Mouse (Mus musculus): ENCODE data around the gene Cbx2. TPM values are rescaled to one million over a fixed set of nuclear protein-coding genes. Genes with fewer than 3 reads are reported as not detected.

Cbx2 gene
- polyA plus RNA-seq, 1 experiment from 2014 or later: 36.7 TPM

DNA sequence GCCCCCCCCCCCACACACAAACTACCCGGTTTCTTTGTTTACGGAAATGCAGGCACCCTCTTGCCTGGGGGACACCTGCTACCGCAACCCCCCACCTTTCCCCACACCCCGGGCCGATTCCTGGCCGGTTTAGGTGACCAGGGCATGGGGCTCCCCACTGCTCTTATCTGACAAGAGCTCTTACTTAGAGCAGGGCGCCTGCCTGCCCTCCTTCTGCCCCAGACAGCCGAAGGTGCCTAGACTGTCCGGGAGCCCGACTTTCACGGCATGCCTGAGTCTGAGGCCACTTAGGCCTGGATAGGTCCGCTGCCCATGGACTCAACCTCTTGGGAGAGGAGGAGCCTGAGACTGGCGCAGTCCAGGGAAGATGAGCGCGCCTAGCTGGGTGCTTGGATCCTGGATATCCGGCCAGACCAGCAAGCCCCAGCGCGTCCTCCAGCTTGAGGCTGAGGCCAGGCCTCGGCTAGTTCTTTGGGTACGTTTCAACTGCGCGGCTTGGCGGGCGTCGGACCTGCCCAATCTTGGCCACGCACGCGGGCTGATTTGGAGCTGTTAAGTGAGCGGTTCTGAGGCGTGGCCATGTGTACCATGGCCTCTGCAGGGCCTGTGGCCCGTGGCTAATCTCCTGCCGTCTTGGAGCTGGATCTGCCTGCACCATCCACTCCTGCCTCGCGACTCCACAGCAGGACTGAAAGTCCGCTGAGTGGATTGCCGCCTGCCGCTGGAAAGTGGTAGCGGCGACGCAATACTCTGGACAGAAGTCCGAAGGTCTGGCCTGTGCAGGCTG, 22.0 kb downstream of the Cbx2 start:
- H3K4me1 ChIP-seq: peaks cover 59% of the 10 kb centered on the region
- no peak for ATAC-seq (ENCODE audit: borderline replicate concordance, extremely low read depth, low FRiP score, low TSS enrichment)
- peak overlapping the region; percentile 37 for H3K4me2 ChIP-seq
- H3K9ac ChIP-seq: no peak overlapping the region
- H3K36me3 ChIP-seq: no peaks in the 10 kb centered on the region
- H3K27ac ChIP-seq: no peak overlapping the region
- H3K4me3 ChIP-seq: peak overlapping the region; percentile 8; the same call in 1 of the 2 replicates
- no peaks in the 10 kb centered on the region for H3K9me3 ChIP-seq
- peaks cover 86% of the 10 kb centered on the region for H3K27me3 ChIP-seq
- 2% methylated on average over 41 of the region's 41 CpGs for WGBS

DNA sequence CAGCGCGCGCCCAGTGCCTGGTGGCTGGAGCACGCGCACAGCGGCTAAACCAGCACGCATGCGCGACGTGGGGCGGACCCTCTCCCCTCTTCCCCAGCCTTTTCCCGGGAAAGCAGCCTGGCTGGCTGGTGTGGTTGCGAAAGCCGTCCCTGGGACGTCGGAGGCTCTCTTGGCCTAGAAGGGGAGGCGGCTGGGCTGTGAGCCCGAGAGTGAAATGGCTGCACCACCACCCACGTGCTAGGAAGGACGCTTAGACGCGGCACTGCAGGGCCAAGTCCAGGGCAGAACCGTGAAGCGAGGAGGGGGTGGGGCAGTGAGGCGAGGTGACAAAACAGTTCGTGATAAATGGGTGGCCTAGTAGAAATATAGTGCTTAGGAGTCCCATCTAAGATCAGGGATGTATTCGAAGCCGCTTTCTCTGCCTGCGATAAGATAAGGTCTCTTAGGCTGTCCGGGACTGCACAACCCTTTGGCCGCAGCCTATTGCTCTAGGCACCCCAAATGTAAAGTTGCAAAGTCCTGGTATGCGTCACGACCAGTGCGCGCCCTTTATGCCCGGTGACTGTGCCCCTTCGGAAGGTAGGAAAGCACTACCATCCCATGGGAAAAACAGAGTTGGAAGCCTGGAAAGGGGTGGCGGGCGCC, 24.0 kb downstream of the Cbx2 start:
- Histone ChIP-seq H3K9ac (peak overlapping the region; percentile 9; the same call in 1 of the 2 replicates), H3K27me3 (peaks cover 100% of the 10 kb centered on the region), H3K4me3 (peak overlapping the region; percentile 23), H3K4me1 (peaks cover 48% of the 10 kb centered on the region), H3K27ac (no peak overlapping the region), H3K36me3 (no peaks in the 10 kb centered on the region), H3K9me3 (no peaks in the 10 kb centered on the region), H3K4me2 (peak overlapping the region; percentile 51)
- 1% methylated on average over 39 of the region's 39 CpGs for WGBS
- ATAC-seq (ENCODE audit: borderline replicate concordance, extremely low read depth, low FRiP score, low TSS enrichment): peak; percentile 73

DNA sequence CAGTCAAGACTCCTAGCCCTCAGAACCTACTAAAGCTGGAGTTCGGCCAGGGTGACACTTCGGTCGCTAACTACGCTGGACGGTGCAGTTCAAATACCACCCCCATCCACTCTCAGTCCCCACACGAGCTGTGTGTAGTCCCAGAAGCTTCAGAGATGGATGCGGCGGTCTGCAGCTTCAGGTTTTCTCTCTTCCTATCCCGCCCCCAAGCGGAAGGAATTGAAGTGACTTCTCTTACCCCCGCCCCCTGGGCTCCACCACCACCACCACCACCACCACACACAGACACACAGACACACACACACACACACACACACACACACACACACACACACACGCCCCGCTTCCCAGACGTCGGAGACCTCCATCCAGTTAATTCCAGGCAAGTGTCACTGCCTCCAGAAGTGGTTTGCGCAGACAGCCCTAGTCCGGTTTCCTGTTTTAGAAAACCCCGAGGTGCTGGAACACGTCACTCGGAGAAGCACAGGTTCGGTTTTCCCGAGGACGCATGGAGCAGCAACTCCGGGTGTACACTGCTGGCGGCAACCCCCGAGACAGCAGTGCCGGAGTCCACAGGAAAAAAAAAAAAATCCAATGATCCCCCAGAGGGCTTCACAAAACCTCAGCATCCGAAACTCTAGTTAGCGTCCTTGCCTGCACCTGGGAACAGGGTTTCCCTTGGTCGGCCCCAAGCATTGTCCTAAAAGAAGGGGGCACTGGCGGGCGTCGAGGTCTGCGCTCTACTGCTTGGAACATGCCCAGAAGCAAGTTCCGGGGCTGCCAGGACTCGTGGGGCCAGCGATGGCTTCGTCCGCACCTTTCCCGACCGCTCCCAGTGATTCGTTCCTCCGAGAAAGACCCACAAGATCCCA, 24.7 kb downstream of the Cbx2 start:
- Histone ChIP-seq H3K27ac (no peak overlapping the region), H3K4me3 (peak overlapping the region; percentile 23), H3K9ac (no peak overlapping the region), H3K4me1 (peaks cover 46% of the 10 kb centered on the region), H3K27me3 (peaks cover 100% of the 10 kb centered on the region), H3K9me3 (no peaks in the 10 kb centered on the region), H3K36me3 (no peaks in the 10 kb centered on the region), H3K4me2 (peak overlapping the region; percentile 51)
- 1% methylated on average over 43 of the region's 43 CpGs for WGBS
- peak; percentile 33; the same call in 1 of the 2 replicates for ATAC-seq (ENCODE audit: borderline replicate concordance, extremely low read depth, low FRiP score, low TSS enrichment)

DNA sequence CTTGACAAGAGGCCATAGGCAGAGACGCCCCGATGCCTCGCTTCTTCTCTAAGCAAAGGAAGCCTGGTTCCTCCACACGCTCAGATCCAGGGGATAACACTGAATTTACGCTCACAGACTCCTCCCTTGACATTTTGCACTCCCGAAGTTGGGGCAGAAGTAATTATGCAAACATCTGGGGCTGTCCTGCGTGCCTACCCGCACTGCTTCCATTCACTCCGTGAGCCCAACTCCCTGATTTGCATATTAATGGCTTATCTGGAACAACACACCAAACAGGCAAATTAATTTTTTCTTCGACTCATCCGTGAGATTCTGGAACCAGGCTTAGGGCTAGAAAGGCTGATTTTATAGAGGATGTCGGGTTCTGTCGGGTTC, 25.4 kb downstream of the Cbx2 start:
- no peak overlapping the region for H3K9ac ChIP-seq
- H3K4me1 ChIP-seq: peaks cover 47% of the 10 kb centered on the region
- H3K4me2 ChIP-seq: no peak overlapping the region

DNA sequence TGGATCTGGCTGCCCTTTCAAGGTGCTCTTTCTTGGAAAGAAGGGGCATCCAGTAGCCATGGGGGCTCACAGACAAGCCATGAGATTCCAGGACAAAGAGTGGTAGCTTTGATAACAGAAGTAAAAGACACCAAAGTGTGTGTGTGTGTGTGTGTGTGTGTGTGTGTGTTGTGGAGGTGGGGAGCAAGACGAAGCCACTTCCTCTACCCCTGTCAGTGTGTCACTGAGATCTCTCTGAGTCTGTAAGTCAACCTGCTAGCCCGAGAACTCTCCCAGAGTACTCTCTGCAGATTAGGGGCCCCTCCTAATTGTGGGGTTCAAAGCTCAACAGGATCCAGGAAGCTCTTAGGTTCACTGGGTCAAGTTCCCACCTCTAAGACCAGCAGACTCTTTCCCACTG, 27.6 kb downstream of the Cbx2 start:
- Histone ChIP-seq H3K9me3 (no peaks in the 10 kb centered on the region), H3K4me1 (peaks cover 56% of the 10 kb centered on the region), H3K27ac (no peak overlapping the region), H3K4me3 (no peak overlapping the region), H3K4me2 (no peak overlapping the region), H3K27me3 (peaks cover 98% of the 10 kb centered on the region), H3K36me3 (no peaks in the 10 kb centered on the region), H3K9ac (no peak overlapping the region)
- ATAC-seq (ENCODE audit: borderline replicate concordance, extremely low read depth, low FRiP score, low TSS enrichment): no peak
- WGBS: 0% methylated on average over 2 of the region's 2 CpGs

More for the DNA sequence above, 25.4 kb downstream of the Cbx2 start:
- peaks cover 100% of the 10 kb centered on the region for H3K27me3 ChIP-seq
- no peaks in the 10 kb centered on the region for H3K9me3 ChIP-seq
- WGBS: under 1% methylated on average over 13 of the region's 13 CpGs
- H3K4me3 ChIP-seq: no peak overlapping the region
- no peak for ATAC-seq (ENCODE audit: borderline replicate concordance, extremely low read depth, low FRiP score, low TSS enrichment)
- H3K27ac ChIP-seq: no peak overlapping the region
- no peaks in the 10 kb centered on the region for H3K36me3 ChIP-seq

DNA sequence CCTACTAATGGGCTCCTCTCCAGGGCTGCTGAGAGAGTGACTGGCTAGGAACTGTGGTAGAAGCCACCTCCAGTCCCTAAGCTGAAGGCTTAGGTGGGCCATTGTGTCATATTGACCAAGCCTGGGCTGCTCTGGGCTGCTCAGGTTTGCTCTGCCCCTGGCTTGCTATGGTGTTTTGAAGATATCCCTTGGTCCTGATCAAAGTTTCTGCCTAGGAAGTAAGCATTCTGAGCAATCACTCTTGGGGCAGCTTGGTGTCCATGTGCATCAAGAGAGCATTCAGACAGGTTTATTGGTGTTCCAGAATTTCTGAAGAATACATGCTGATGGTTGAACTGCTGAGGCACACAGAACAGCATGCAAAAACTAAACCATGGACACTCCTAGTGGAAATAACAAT, 28.7 kb downstream of the Cbx2 start:
- ATAC-seq (ENCODE audit: borderline replicate concordance, extremely low read depth, low FRiP score, low TSS enrichment): no peak
- Histone ChIP-seq H3K27ac (no peak overlapping the region), H3K4me2 (no peak overlapping the region), H3K9ac (no peak overlapping the region), H3K4me3 (no peak overlapping the region), H3K4me1 (peaks cover 63% of the 10 kb centered on the region), H3K9me3 (no peaks in the 10 kb centered on the region), H3K36me3 (no peaks in the 10 kb centered on the region), H3K27me3 (peaks cover 98% of the 10 kb centered on the region)

DNA sequence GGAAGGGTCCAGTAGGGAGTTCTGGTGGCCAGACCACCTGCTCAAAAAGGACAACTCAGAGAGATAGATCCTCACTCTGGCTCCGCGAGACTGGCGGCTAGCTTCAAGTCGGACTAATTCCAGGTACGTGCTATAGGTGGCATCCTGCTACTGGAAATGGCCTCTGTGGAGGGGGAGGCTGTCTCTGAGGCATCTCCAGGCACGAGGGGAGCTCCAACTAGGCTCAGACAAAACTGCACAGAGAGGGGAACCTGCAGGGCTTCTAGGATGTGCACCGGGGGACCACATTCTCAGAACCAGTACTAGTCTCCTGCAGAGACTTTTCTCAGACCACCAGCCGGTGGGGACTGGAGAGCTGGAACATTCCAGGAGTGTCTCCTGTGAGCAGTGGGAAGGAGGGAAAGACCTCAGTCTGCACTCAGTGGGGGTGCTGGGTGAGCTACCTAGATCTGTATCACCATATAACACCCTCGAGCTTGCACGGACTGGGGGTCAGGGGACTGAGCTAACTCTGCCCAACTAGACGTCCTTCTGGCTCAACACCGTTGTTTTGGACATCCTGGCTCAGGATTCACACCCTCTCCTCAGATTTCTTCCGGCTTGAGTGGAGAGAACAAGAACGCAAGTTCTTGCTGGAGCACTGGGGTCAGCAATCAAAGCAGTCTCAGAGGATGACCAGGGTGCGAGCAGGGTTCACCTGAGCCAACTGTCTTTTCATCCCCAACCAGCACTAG, 29.3 kb downstream of the Cbx2 start:
- Histone ChIP-seq H3K9me3 (no peaks in the 10 kb centered on the region), H3K36me3 (no peaks in the 10 kb centered on the region), H3K27me3 (peaks cover 91% of the 10 kb centered on the region), H3K9ac (no peak overlapping the region), H3K4me3 (no peak overlapping the region), H3K27ac (no peak overlapping the region), H3K4me2 (peak overlapping the region; percentile 89; the same call in 1 of the 2 replicates), H3K4me1 (peaks cover 59% of the 10 kb centered on the region)
- 5% methylated on average over 15 of the region's 15 CpGs for WGBS
- ATAC-seq (ENCODE audit: borderline replicate concordance, extremely low read depth, low FRiP score, low TSS enrichment): no peak

DNA sequence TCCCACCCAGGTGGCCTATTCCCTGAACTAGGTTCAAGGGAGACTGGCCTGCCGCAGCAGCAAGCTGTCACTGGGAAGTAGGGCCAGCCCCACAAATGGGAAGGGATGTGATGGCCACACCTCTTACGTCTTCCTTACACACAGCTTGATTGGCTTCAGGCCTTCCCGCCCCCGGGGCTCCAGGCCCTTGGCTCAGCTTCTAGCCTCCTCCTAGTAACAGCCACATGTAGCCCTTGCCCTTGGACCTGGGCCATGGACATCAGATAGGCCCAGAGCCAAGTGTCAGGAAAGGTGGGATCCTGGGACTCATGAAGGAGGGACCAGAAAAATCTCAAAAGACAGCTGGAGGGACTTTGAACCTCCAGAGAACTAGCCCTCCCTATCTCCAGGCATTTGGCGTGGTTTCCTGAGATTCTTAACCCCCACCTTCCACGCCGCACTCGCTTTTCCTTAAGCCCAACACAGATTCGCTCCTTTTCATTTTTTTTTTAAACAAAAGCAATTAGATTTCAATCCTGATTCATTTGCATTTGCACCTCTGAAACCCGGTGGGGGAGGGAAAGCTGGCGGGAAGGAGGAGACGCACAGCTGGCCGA, 30.0 kb downstream of the Cbx2 start:
- H3K4me3 ChIP-seq: peak overlapping the region; percentile 41
- peaks cover 60% of the 10 kb centered on the region for H3K4me1 ChIP-seq
- peaks cover 91% of the 10 kb centered on the region for H3K27me3 ChIP-seq
- H3K9me3 ChIP-seq: no peaks in the 10 kb centered on the region
- WGBS: 2% methylated on average over 13 of the region's 13 CpGs
- H3K9ac ChIP-seq: peak overlapping the region; percentile 33; the same call in 1 of the 2 replicates
- peak overlapping the region; percentile 49 for H3K27ac ChIP-seq
- ATAC-seq (ENCODE audit: borderline replicate concordance, extremely low read depth, low FRiP score, low TSS enrichment): peak; percentile 48; the same call in 1 of the 2 replicates
- H3K4me2 ChIP-seq: peak overlapping the region; percentile 89
- no peaks in the 10 kb centered on the region for H3K36me3 ChIP-seq

DNA sequence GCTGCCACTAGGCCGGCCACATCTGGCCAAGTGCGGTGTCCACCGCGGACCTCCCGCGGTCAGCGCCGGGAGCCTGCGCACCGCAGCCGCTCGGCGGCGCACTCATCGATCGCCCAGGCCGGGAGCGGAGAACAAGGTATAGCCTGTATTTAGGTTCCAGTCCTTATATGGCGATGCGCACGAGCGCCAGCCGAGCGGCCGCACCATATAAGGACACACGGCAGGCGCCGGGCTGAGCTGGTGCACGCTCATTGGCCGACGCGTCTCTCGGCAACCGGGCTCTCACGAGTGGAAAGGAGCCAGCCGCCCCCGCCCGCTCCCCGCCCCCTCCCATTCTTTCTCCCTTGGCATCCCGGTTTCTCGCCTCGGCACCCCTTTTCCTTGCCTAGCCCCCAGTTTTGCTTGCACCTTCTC, 30.5 kb downstream of the Cbx2 start:
- H3K4me3 ChIP-seq: peak overlapping the region; percentile 41
- no peaks in the 10 kb centered on the region for H3K36me3 ChIP-seq
- 0% methylated on average over 41 of the region's 42 CpGs for WGBS
- peaks cover 91% of the 10 kb centered on the region for H3K27me3 ChIP-seq
- no peaks in the 10 kb centered on the region for H3K9me3 ChIP-seq
- peak; percentile 88 for ATAC-seq (ENCODE audit: borderline replicate concordance, extremely low read depth, low FRiP score, low TSS enrichment)
- peaks cover 60% of the 10 kb centered on the region for H3K4me1 ChIP-seq
- peak overlapping the region; percentile 89 for H3K4me2 ChIP-seq
- H3K9ac ChIP-seq: peak overlapping the region; percentile 33; the same call in 1 of the 2 replicates
- H3K27ac ChIP-seq: peak overlapping the region; percentile 49

DNA sequence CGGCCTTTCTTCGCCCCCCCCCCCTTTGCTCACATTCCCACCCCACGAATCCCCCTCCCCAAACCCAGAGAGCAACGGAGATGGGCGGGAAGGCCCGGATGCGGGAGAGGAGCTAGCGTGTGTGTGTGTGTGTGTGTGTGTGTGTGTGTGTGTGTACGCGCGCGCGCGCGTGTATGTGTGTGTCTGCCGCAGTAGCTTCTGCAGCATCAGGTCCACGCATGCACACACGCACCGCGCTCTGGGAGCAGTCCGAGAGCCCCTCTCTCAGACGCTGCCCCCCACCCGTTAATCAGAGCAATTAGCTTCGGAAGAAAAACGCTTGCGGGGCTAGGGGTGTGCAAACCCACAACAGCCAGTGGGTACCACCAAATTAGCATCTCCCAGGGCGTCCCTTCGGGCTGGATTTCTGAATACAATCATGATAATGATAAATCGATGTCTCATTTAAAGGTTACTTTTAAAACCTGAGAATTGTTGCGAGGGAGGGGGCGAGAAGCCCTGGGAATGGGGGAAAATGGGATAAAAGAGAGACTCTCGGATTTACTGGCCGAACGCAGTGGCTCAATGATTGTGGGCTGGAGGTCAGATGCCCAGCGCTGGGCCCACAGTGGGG, 31.1 kb downstream of the Cbx2 start:
- WGBS: under 1% methylated on average over 34 of the region's 35 CpGs
- H3K27ac ChIP-seq: no peak overlapping the region
- H3K4me2 ChIP-seq: peak overlapping the region; percentile 89
- H3K4me1 ChIP-seq: peaks cover 64% of the 10 kb centered on the region
- ATAC-seq (ENCODE audit: borderline replicate concordance, extremely low read depth, low FRiP score, low TSS enrichment): no peak
- H3K9ac ChIP-seq: 0 out of 2 replicates have a peak overlapping the region, but pooled peaks have one; percentile 18
- H3K27me3 ChIP-seq: peaks cover 91% of the 10 kb centered on the region
- H3K36me3 ChIP-seq: no peaks in the 10 kb centered on the region
- peak overlapping the region; percentile 41 for H3K4me3 ChIP-seq
- H3K9me3 ChIP-seq: no peaks in the 10 kb centered on the region

All from lung, embryonic 15.5 days (tissue).